Mouse (Mus musculus) skeletal muscle tissue, adult 2 months (tissue): ENCODE data around the gene Mcpt2.
"Not testable (repeated sequence)": the region's sequence is repeated elsewhere in the genome, so short reads cannot be mapped to it uniquely, and the experiment has no call there.

Source experiments
- DNase-seq: peaks from one replicate; pipeline ENCODE4 v3.0.0-alpha.2; 2012; ENCODE audit warnings: low read depth, low spot score

Gene Mcpt2

GRCm38 (mm10) chr14:56041792-56042191, at the start of gene Mcpt2:
Gene Mcpt2, plus strand, starts transcription at chr14:56042041.
- not testable (repeated sequence) for DNase-seq

GRCm38 (mm10) chr14:56013147-56013546, 28.7 kb upstream of the Mcpt2 start:
- DNase-seq = no peak

- DNase-seq = no peak
These were observed 27.9 kb upstream of the Mcpt2 start for GRCm38 (mm10) chr14:56013924-56014323.

GRCm38 (mm10) chr14:56017671-56018070, 24.2 kb upstream of the Mcpt2 start, which contains the start of gene Mcpt1:
Gene Mcpt1, plus strand, starts transcription at chr14:56017971.
- DNase-seq = not testable (repeated sequence)

GRCm38 (mm10) chr14:56019446-56019845, 22.4 kb upstream of the Mcpt2 start:
- DNase-seq = no peak

- not testable (repeated sequence) for DNase-seq
These were observed 20.5 kb upstream of the Mcpt2 start for GRCm38 (mm10) chr14:56021305-56021704.

GRCm38 (mm10) chr14:56030395-56030794, 11.4 kb upstream of the Mcpt2 start, which contains the start of gene Mcpt9:
Gene Mcpt9, minus strand, starts transcription at chr14:56030495.
- DNase-seq = not testable (repeated sequence)

- no peak for DNase-seq
These were observed 7.4 kb upstream of the Mcpt2 start for GRCm38 (mm10) chr14:56034433-56034832.

- no peak for DNase-seq
These were observed 13.6 kb downstream of the Mcpt2 start for GRCm38 (mm10) chr14:56055408-56055807.

- DNase-seq = no peak
These were observed 15.9 kb downstream of the Mcpt2 start for GRCm38 (mm10) chr14:56057722-56058121.

- DNase-seq = not testable (repeated sequence)
These were observed 20.4 kb downstream of the Mcpt2 start, which contains the start of gene Mcpt4 for GRCm38 (mm10) chr14:56062213-56062612. Gene Mcpt4, minus strand, starts transcription at chr14:56062313.

GRCm38 (mm10) chr14:56082016-56082415, 40.2 kb downstream of the Mcpt2 start:
- no peak for DNase-seq

GRCm38 (mm10) chr14:56085167-56085566, 43.3 kb downstream of the Mcpt2 start, which contains the start of gene Mcpt8:
Gene Mcpt8, minus strand, starts transcription at chr14:56085273.
- DNase-seq = no peak

- no peak for DNase-seq
These were observed 44.9 kb downstream of the Mcpt2 start for GRCm38 (mm10) chr14:56086711-56087110.

- DNase-seq = no peak
These were observed 51.5 kb downstream of the Mcpt2 start for GRCm38 (mm10) chr14:56093353-56093752.
